Mouse (Mus musculus): ENCODE data around the gene Rbfox2. TPM values are rescaled to one million over a fixed set of nuclear protein-coding genes. Genes with fewer than 3 reads are reported as not detected.

Rbfox2 gene
- 1 to 10 TPM in 1 of 2 experiments, not detected in 1; 1.4 TPM for total RNA-seq (2023)

DNA sequence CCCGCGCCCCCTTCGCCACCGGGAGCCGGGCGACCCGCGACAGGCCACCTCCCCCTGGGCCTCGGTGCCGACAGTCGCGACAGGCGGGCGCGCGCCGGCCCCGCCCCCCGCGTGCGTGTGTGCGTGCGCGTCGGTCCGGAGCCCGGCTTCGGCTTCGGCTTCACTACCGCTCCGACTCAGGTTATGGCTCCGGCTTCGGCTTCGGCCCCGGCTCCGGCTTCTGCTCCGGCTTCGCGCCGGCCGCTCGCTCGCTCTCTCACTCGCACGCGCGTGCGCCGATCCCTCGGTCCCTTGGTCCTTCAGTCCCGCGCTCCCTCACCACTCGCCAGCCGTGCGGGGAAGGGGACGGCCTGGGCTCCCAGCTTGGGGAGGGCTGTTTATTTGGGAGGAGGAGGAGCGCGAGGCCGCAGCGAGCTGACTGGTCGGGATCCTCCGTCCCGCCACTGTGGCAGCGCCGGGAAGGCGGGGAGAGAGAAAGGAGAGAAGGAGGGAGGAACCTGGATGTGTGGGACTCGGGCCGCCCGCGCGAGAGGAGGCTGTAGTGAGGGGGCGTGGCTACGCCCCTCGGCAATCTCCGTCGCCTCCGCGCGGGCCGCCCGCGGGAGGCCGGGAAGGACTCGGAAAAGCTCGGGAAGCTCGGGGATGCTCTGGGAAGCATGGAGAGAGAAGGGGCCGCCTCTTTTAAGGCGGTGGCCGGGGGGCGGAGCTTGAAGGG is at the start of gene Rbfox2:
Gene Rbfox2 (minus strand): TSS at position 458 of the 715 bp plus-strand sequence.

DNA sequence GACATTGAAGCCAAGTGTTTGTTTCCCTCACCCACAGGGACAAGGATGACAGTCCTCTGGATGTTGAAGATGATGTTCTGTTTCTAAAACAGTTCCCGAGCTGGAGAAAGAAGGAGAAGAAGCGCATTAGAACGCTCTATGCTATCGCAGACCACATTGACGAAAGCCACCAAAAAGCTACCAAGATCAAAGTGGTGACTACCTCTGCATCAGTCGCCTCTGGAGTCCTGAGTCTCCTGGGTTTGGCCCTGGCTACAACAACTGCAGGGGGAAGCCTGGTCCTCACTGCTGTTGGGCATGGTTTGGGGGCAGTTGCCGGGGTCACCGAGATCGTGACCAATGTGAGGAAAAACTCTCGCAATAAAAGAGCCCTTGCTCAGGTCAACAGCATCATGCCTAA is 256.2 kb downstream of the Rbfox2 start, which contains the start of gene Mb:
Gene Mb (minus strand): TSS at position 101 of the 400 bp plus-strand sequence.

GRCm38 (mm10) chr15:77044597-77045320 is 262.0 kb downstream of the Rbfox2 start, which contains the start of gene Apol6:
TSS of gene Apol6 (plus strand) at chr15:77044729.

Other genes starting within 250 kb of the Rbfox2 start
- not detected for gene Apol7a, start 92.1 kb upstream of the Rbfox2 start, total RNA-seq (2023)
- gene Apol9a, start 104.1 kb upstream of the Rbfox2 start, total RNA-seq (2023), result 1 to 10 TPM in 1 of 2 experiments, not detected in 1; 1.3 TPM
- 1 to 10 TPM; 2.4 to 3.2 TPM for gene Apol7b, start 140.5 kb upstream of the Rbfox2 start, total RNA-seq (2023)
- gene Apol10a, start 170.0 kb upstream of the Rbfox2 start, total RNA-seq (2023), result not detected
- 1 to 10 TPM; 2.4 to 3.0 TPM for gene Apol11a, start 201.3 kb upstream of the Rbfox2 start, total RNA-seq (2023)
- gene Apol7c, start 226.3 kb upstream of the Rbfox2 start, total RNA-seq (2023), result 1 to 10 TPM in 1 of 2 experiments, under 1 TPM in 1; 0.96 to 1.4 TPM

All from T-cell, adult 66 days (primary cell).